Mouse (Mus musculus) kidney, postnatal 0 days (tissue): ENCODE data around the gene Lyl1. TPM values are rescaled to one million over a fixed set of nuclear protein-coding genes. Genes with fewer than 3 reads are reported as not detected.

Experiments
- ATAC-seq: fragments of 200-750 bp; cut with Nextera tagmentation; replicated peaks from 2 replicates; pipeline ENCODE4 v1.8.0; 2017; ENCODE audit warnings: low read depth, moderate number of reproducible peaks, moderate TSS enrichment, moderate library complexity; ENCODE audit not compliant: low FRiP score
- DNase-seq: peaks from one replicate; pipeline ENCODE4 v3.0.0-alpha.2; 2016; ENCODE audit warnings: low spot score
- H3K27ac ChIP-seq: fragments of 300-500 bp; sonication (generic); 2 replicates; pipeline ENCODE4 v1.5.1; 2014; ENCODE audit warnings: mild to moderate bottlenecking
- H3K27me3 ChIP-seq: fragments of 300-500 bp; sonication (generic); 2 replicates; pipeline ENCODE4 v1.6.1; 2014; ENCODE audit warnings: low read length, mixed read lengths; ENCODE audit not compliant: insufficient read depth
- H3K36me3 ChIP-seq: fragments of 300-500 bp; sonication (generic); 2 replicates; pipeline ENCODE4 v1.6.1; 2014; ENCODE audit warnings: low read length, mixed read lengths; ENCODE audit not compliant: insufficient read depth
- H3K4me1 ChIP-seq: fragments of 300-500 bp; sonication (generic); replicated peaks from 2 replicates; pipeline ENCODE4 v1.6.1; 2014; ENCODE audit warnings: antibody characterized with exemption, low read length, mixed read lengths; ENCODE audit not compliant: insufficient read depth
- H3K4me2 ChIP-seq: fragments of 300-500 bp; sonication (generic); 2 replicates; pipeline ENCODE4 v1.6.1; 2014; ENCODE audit warnings: mild to moderate bottlenecking, low read length, moderate library complexity, mixed read lengths
- H3K4me3 ChIP-seq: fragments of 300-500 bp; sonication (generic); replicated peaks from 2 replicates; pipeline ENCODE4 v1.5.1; 2014; ENCODE audit warnings: low read depth, low read length
- H3K9ac ChIP-seq: fragments of 300-500 bp; sonication (generic); 2 replicates; pipeline ENCODE4 v1.6.1; 2014; ENCODE audit warnings: low read depth, low read length
- H3K9me3 ChIP-seq: fragments of 300-500 bp; sonication (generic); replicated peaks from 2 replicates; pipeline ENCODE4 v1.6.1; 2016; ENCODE audit warnings: low read length, inconsistent platforms, mixed read lengths
- CTCF ChIP-seq: IDR thresholded peaks from 2 replicates; pipeline ENCODE4 v1.5.1; 2016; ENCODE audit warnings: antibody characterized with exemption, low read depth, mild to moderate bottlenecking, moderate library complexity
- WGBS: fragments of 180-500 bp; shearing (Covaris S2); extraction: QIAGEN DNeasy Blood & Tissue Kit; methylation state at CpG from one replicate; pipeline ENCODE4 v1.1.7; 2014; 5-methylcytosine and 5-hydroxymethylcytosine counted together
- polyA plus RNA-seq: library from polyadenylated mRNA; unstranded; fragments of >200 nt; fragmentation: Nextera tagmentation; extraction: Ambion mirVana; gene quantifications from 2 replicates; pipeline ENCODE4 v1.2.1, GENCODE M21; 2015

The Lyl1 gene
- polyA plus RNA-seq, 1 experiment from 2014 or later, result 6.1 TPM

DNA sequence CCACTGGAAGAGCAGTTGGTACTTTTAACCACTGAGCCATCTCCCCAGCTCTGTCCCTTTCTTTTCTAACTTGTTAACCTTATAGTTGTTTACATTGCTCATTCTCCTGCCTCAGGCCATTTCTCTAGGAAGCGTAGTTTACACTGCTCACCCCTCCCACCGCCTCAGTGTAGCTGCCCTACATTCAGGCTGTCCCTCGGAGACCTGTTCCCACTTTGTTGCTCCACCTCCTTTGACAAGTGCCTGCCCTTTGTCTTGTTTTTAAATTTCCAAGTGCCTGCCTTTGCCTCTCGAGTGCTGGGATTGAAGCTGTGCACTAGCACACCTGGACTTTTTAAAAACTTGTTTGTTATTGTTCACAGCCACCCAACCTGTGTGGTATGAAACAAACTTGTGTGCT, 7.9 kb upstream of the Lyl1 start:
- no peak overlapping the region for H3K27ac ChIP-seq
- peaks cover 43% of the 10 kb centered on the region; the same call in 1 of the 2 replicates for H3K36me3 ChIP-seq
- H3K9ac ChIP-seq, result no peak overlapping the region
- H3K4me1 ChIP-seq, result peaks cover 12% of the 10 kb centered on the region
- no peak for ATAC-seq
- no peaks in the 10 kb centered on the region for H3K9me3 ChIP-seq
- TF ChIP-seq CTCF, result no peak
- H3K4me2 ChIP-seq, result no peak overlapping the region
- DNase-seq, result no peak
- 74% methylated on average over 4 of the region's 4 CpGs for WGBS
- no peak overlapping the region for H3K4me3 ChIP-seq
- H3K27me3 ChIP-seq, result no peaks in the 10 kb centered on the region

- WGBS, result 90% methylated on average over 6 of the region's 6 CpGs
- Histone ChIP-seq H3K27ac (no peak overlapping the region), H3K4me2 (no peak overlapping the region), H3K36me3 (peaks cover 46% of the 10 kb centered on the region; the same call in 1 of the 2 replicates), H3K4me3 (no peak overlapping the region), H3K9ac (no peak overlapping the region), H3K27me3 (no peaks in the 10 kb centered on the region), H3K4me1 (peaks cover 2% of the 10 kb centered on the region), H3K9me3 (no peaks in the 10 kb centered on the region)
- ATAC-seq (no peak), DNase-seq (no peak)
- TF ChIP-seq CTCF, result no peak
Observed at GRCm38 (mm10) chr8:84695140-84695539, 6.1 kb upstream of the Lyl1 start.

GRCm38 (mm10) chr8:84697166-84698130, 3.8 kb upstream of the Lyl1 start:
- H3K4me1 ChIP-seq, result no peaks in the 10 kb centered on the region
- no peak overlapping the region for H3K4me2 ChIP-seq
- no peak for ATAC-seq
- H3K9ac ChIP-seq, result no peak overlapping the region
- peak; percentile 67 for DNase-seq
- no peak overlapping the region for H3K4me3 ChIP-seq
- peaks cover 41% of the 10 kb centered on the region; the same call in 1 of the 2 replicates for H3K36me3 ChIP-seq
- peak; percentile 71 for TF ChIP-seq CTCF
- H3K27me3 ChIP-seq, result 0 out of 2 replicates have a peak, but pooled peaks cover 7% of the 10 kb centered on the region
- 85% methylated on average over 14 of the region's 14 CpGs for WGBS
- H3K9me3 ChIP-seq, result no peaks in the 10 kb centered on the region
- no peak overlapping the region for H3K27ac ChIP-seq

DNA sequence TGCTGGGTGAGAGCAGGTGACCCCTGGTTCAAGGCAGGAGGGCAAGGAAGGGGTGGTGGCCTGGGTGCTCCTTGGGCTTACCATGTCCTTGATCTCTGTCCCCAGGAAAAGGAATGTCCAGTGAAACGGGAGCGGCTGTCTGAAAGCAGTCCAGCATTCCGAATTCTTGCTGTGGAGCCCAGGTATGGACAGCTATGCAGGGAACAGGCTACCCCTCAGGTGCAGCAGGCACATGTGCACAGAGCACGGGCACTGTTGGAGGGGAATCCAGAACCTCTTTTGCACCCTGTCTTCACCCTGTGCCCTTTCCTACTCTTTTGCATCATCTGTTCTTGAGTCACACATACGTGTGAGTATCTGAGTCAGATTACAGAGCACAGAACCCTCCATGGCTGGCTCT, 3.0 kb upstream of the Lyl1 start:
- Histone ChIP-seq H3K27me3 (peaks cover 13% of the 10 kb centered on the region; the same call in 1 of the 2 replicates), H3K27ac (no peak overlapping the region), H3K36me3 (peaks cover 33% of the 10 kb centered on the region; the same call in 1 of the 2 replicates), H3K4me3 (no peak overlapping the region), H3K4me2 (no peak overlapping the region), H3K9me3 (no peaks in the 10 kb centered on the region), H3K4me1 (no peaks in the 10 kb centered on the region), H3K9ac (no peak overlapping the region)
- no peak for TF ChIP-seq CTCF
- ATAC-seq, result no peak
- DNase-seq, result no peak
- WGBS, result 95% methylated on average over 5 of the region's 5 CpGs

- Histone ChIP-seq H3K9me3 (no peaks in the 10 kb centered on the region), H3K4me1 (peaks cover 2% of the 10 kb centered on the region; the same call in 1 of the 2 replicates), H3K9ac (no peak overlapping the region), H3K27ac (peak overlapping the region; percentile 31), H3K4me2 (no peak overlapping the region), H3K27me3 (peaks cover 18% of the 10 kb centered on the region; the same call in 1 of the 2 replicates), H3K4me3 (no peak overlapping the region), H3K36me3 (peaks cover 27% of the 10 kb centered on the region; the same call in 1 of the 2 replicates)
- no peak for DNase-seq
- no peak for TF ChIP-seq CTCF
- WGBS, result 83% methylated on average over 9 of the region's 9 CpGs
- no peak for ATAC-seq
Observed at GRCm38 (mm10) chr8:84698929-84699401, 2.3 kb upstream of the Lyl1 start.

GRCm38 (mm10) chr8:84699861-84700322, 1.4 kb upstream of the Lyl1 start:
- H3K27ac ChIP-seq, result peak overlapping the region; percentile 63; the same call in 1 of the 2 replicates
- peak; percentile 88 for DNase-seq

More at GRCm38 (mm10) chr8:84699861-84700322, 1.4 kb upstream of the Lyl1 start:
- ATAC-seq, result 0 out of 2 replicates have a peak, but pooled peaks have one; percentile 7
- H3K27me3 ChIP-seq, result peaks cover 20% of the 10 kb centered on the region; the same call in 1 of the 2 replicates
- H3K9me3 ChIP-seq, result no peaks in the 10 kb centered on the region
- no peak overlapping the region for H3K4me3 ChIP-seq
- 59% methylated on average over 7 of the region's 7 CpGs for WGBS
- TF ChIP-seq CTCF, result peak; percentile 77
- H3K4me2 ChIP-seq, result no peak overlapping the region
- H3K4me1 ChIP-seq, result peaks cover 6% of the 10 kb centered on the region; the same call in 1 of the 2 replicates
- no peak overlapping the region for H3K9ac ChIP-seq
- H3K36me3 ChIP-seq, result peaks cover 24% of the 10 kb centered on the region; the same call in 1 of the 2 replicates
